Mouse (Mus musculus) heart, embryonic 16.5 days (tissue): ENCODE measurements around the gene AA467197. TPM values are rescaled to one million over a fixed set of nuclear protein-coding genes. Genes with fewer than 3 reads are reported as not detected.

Experiments used
- ATAC-seq: fragments of 200-750 bp; cut with Nextera tagmentation; replicated peaks from 2 replicates; pipeline ENCODE4 v1.8.0; 2017; ENCODE audit warnings: moderate number of reproducible peaks; ENCODE audit not compliant: insufficient read depth, low FRiP score; ENCODE audit errors: extremely low read depth
- H3K27ac ChIP-seq: fragments of 300-500 bp; sonication (generic); 2 replicates; pipeline ENCODE4 v1.5.1; 2014; ENCODE audit warnings: mild to moderate bottlenecking, low read length, control low read depth, moderate library complexity
- H3K27me3 ChIP-seq: fragments of 300-500 bp; sonication (generic); 2 replicates; pipeline ENCODE4 v1.6.1; 2014; ENCODE audit warnings: low read length, mixed read lengths; ENCODE audit not compliant: control insufficient read depth, insufficient read depth
- H3K36me3 ChIP-seq: fragments of 300-500 bp; sonication (generic); 2 replicates; pipeline ENCODE4 v1.6.1; 2014; ENCODE audit not compliant: control insufficient read depth, insufficient read depth
- H3K4me1 ChIP-seq: fragments of 300-500 bp; sonication (generic); 2 replicates; pipeline ENCODE4 v1.6.1; 2014; ENCODE audit warnings: low read length, mixed read lengths; ENCODE audit not compliant: control insufficient read depth, insufficient read depth
- H3K4me2 ChIP-seq: fragments of 300-500 bp; sonication (generic); 2 replicates; pipeline ENCODE4 v1.6.1; 2014; ENCODE audit warnings: low read depth, mild to moderate bottlenecking, control low read depth, low read length
- H3K4me3 ChIP-seq: fragments of 300-500 bp; sonication (generic); 2 replicates; pipeline ENCODE4 v1.5.1; 2014; ENCODE audit warnings: mild to moderate bottlenecking, control low read depth, low read length
- H3K9ac ChIP-seq: fragments of 300-500 bp; sonication (generic); 2 replicates; pipeline ENCODE4 v1.6.1; 2014; ENCODE audit warnings: low read length, control low read depth
- H3K9me3 ChIP-seq: fragments of 300-500 bp; sonication (generic); replicated peaks from 2 replicates; pipeline ENCODE4 v1.6.1; 2016; ENCODE audit warnings: low read length; ENCODE audit not compliant: control insufficient read depth
- WGBS: fragments of 180-500 bp; shearing (Covaris S2); extraction: QIAGEN DNeasy Blood & Tissue Kit; methylation state at CpG from one replicate; pipeline ENCODE4 v1.1.7; 2014; 5-methylcytosine and 5-hydroxymethylcytosine counted together
- polyA plus RNA-seq: library from polyadenylated mRNA; unstranded; fragments of >200 nt; fragmentation: Nextera tagmentation; extraction: Ambion mirVana; gene quantifications from 2 replicates; pipeline ENCODE4 v1.2.1, GENCODE M21; 2015

The AA467197 gene
- polyA plus RNA-seq: 0.90 and 4.4 TPM in 2 replicates

DNA sequence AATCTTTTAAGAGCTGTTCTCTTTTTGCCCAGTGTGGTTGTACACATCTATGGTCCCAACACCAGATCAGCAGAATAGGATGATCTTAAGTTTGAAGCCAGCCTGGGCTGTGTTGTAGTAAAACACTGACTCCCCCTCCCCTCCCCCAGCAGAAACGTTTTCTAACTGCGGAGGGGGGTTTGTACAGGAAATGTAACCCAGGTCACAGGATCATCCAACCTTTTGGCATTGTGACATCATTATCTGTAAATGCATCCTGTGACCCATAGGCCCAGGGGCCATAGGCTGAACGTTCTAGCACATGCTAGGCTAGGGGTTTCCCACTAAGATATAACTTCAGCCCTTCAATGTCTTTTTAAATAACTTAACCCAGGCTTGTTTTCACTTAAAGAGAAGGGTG is at the start of gene AA467197:
AA467197 (plus strand) TSS at position 301 of the 400 bp plus-strand sequence.
- no peak for ATAC-seq
- peaks cover 8% of the 10 kb centered on the region for H3K36me3 ChIP-seq
- peak within 1 kb of the TSS; percentile 56 for H3K9ac ChIP-seq
- peak within 1 kb of the TSS; percentile 84 for H3K4me2 ChIP-seq
- no peaks in the 10 kb centered on the region for H3K27me3 ChIP-seq
- no peaks in the 10 kb centered on the region for H3K9me3 ChIP-seq
- H3K27ac ChIP-seq: no peak within 1 kb of the TSS
- WGBS: 53% methylated on average over 3 of the region's 3 CpGs
- H3K4me1 ChIP-seq: peaks cover 4% of the 10 kb centered on the region
- peak within 1 kb of the TSS; percentile 55 for H3K4me3 ChIP-seq

DNA sequence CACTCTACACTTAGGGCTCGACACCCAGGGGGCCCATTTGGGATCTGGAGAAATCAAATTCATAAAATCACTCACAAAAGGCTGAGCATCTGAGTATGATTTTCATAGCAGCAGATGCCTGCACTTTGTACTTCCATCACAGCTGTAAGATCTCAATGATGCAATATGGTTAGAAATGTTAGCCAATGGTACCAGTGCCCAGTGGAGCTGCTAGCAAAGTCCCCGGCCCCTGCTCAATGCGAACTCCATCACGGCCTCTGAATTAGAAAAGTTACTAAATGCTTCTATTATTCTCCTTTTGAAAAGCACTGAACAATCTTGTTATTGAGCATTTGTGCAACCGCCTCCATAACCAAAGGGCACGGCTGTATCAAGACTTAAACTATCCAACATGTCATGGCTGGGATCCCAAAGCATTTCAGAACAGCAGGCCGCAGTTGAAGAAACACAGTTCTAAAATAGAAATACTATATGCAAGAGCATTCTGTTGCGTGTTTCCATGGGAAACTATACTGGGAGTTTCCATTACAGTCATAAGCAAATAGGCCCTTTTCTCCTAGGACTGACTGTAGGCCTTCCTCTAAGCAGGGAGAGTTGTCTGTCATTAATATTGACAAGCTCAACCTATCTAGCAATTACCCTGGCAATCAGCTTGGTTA is 48.8 kb upstream of the AA467197 start:
- no peaks in the 10 kb centered on the region for H3K9me3 ChIP-seq
- no peak for ATAC-seq
- H3K4me3 ChIP-seq: no peak overlapping the region
- WGBS: 85% methylated on average over 8 of the region's 8 CpGs
- no peak overlapping the region for H3K27ac ChIP-seq
- no peak overlapping the region for H3K4me2 ChIP-seq
- H3K27me3 ChIP-seq: no peaks in the 10 kb centered on the region
- H3K9ac ChIP-seq: no peak overlapping the region
- H3K36me3 ChIP-seq: no peaks in the 10 kb centered on the region
- no peaks in the 10 kb centered on the region for H3K4me1 ChIP-seq

DNA sequence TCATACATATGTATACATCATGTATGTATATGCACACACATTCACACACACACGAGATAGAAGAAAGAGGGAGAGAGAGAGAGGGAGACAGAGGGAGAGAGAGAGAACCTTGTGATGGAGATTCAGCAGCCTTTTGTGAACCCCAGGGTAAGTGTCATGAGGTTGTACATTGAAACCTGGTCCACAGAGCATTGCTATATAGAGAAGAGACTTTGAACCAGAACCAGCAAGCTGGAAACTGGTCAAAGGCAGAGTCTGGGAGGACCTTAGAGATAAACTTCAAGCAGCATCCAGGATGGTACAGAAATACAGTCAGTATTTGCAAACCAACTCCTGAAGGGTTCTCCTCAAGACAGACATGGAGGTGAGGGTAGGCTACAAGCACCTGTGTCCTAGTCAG is 46.4 kb upstream of the AA467197 start:
- WGBS: 53% methylated on average over 1 of the region's 1 CpGs
- no peak for ATAC-seq

DNA sequence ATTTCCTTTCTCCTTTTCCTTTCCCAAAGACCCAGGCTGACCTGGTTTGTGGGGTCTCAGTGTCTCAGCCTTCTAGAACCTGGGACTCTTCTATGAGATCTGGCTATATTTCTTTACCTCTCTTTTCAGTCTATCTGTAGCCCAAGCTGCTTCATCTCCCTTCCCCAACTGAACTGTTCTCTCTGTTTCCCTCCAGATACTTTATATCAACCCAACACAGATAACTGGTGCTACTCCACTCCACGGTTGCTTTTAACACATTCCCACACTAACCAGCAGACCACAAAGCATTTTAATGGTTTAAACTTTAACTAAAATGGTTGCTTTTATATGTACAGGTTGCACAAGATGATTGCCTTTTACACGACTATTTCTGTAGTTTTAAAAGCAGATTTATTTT is 45.6 kb upstream of the AA467197 start:
- no peak for ATAC-seq
- H3K9me3 ChIP-seq: no peaks in the 10 kb centered on the region
- H3K4me2 ChIP-seq: no peak overlapping the region
- no peaks in the 10 kb centered on the region for H3K4me1 ChIP-seq
- H3K9ac ChIP-seq: no peak overlapping the region
- no peak overlapping the region for H3K4me3 ChIP-seq
- WGBS: 43% methylated on average over 2 of the region's 2 CpGs
- H3K36me3 ChIP-seq: no peaks in the 10 kb centered on the region
- H3K27ac ChIP-seq: no peak overlapping the region
- no peaks in the 10 kb centered on the region for H3K27me3 ChIP-seq

More for the DNA sequence above, 46.4 kb upstream of the AA467197 start:
- H3K4me3 ChIP-seq: no peak overlapping the region
- H3K4me2 ChIP-seq: no peak overlapping the region
- no peak overlapping the region for H3K9ac ChIP-seq
- H3K9me3 ChIP-seq: no peaks in the 10 kb centered on the region
- H3K27me3 ChIP-seq: no peaks in the 10 kb centered on the region
- H3K27ac ChIP-seq: no peak overlapping the region
- no peaks in the 10 kb centered on the region for H3K36me3 ChIP-seq
- H3K4me1 ChIP-seq: no peaks in the 10 kb centered on the region

DNA sequence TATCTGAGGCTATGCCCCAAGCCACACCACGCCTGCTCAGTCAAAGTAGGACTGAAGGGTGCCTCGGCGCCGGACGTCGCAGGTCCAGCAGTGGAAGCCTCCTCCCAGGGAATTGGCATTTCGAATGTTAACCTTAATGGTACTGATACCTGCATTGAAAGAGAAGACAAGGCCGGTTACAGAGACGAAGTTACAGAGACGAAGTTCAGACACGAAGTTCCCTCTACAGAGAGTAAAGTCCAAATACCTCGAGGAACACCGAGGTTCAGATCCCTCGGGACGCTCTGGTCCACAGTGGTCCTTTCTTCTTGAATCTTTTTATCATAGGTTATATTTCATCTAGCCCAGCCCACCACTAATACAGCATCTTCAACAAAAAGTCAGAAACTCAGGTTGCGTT is 41.3 kb upstream of the AA467197 start:
- H3K27ac ChIP-seq: no peak overlapping the region
- no peak for ATAC-seq
- 86% methylated on average over 16 of the region's 16 CpGs for WGBS
- no peaks in the 10 kb centered on the region for H3K36me3 ChIP-seq
- H3K27me3 ChIP-seq: no peaks in the 10 kb centered on the region
- H3K4me1 ChIP-seq: no peaks in the 10 kb centered on the region
- no peaks in the 10 kb centered on the region for H3K9me3 ChIP-seq
- H3K4me2 ChIP-seq: no peak overlapping the region
- H3K4me3 ChIP-seq: no peak overlapping the region
- no peak overlapping the region for H3K9ac ChIP-seq

DNA sequence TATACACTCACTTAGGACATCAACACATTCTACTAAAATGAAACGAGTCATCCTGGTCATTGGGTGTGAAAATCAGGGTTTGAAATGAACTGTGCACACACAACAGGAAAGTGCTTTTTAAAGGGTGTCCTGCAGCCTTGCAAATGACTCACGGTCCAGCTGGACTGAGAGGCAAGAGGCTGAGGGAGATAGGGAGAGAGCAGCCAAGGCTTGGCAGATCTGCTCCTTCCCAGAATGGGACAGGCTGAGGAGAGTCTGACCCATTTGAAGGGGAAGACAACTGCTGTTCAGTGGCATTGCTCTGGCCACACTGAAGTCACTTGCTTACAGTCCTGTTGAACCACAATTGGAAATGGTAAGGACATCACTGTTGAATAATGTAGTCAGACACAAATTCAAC is 37.0 kb upstream of the AA467197 start:
- H3K36me3 ChIP-seq: no peaks in the 10 kb centered on the region
- H3K27me3 ChIP-seq: no peaks in the 10 kb centered on the region
- H3K4me1 ChIP-seq: no peaks in the 10 kb centered on the region
- no peak overlapping the region for H3K9ac ChIP-seq
- WGBS: 60% methylated on average over 2 of the region's 2 CpGs
- H3K27ac ChIP-seq: no peak overlapping the region
- no peak overlapping the region for H3K4me3 ChIP-seq
- no peaks in the 10 kb centered on the region for H3K9me3 ChIP-seq
- no peak overlapping the region for H3K4me2 ChIP-seq
- no peak for ATAC-seq

DNA sequence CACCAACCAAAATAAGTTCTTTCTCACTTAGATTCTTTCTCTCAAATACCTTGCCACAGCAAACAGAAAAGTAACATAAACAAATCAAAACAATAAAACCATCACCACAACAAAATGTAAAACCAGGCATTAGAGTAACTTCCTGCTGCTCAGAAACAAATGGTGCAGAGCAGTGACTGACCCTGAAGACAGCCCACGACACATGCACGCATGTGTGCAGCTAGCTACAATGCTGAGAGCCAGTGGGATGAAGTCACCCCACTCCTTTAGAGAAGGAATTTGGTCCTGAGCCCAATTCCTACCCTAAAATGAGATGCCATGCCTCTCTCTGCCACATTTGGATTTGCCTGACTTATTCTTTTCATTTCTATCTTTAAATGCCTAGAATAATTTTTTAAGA is 35.4 kb upstream of the AA467197 start:
- no peak for ATAC-seq
- Histone ChIP-seq H3K27me3 (no peaks in the 10 kb centered on the region), H3K27ac (no peak overlapping the region), H3K9me3 (no peaks in the 10 kb centered on the region), H3K36me3 (no peaks in the 10 kb centered on the region), H3K4me2 (no peak overlapping the region), H3K4me3 (no peak overlapping the region), H3K4me1 (no peaks in the 10 kb centered on the region), H3K9ac (no peak overlapping the region)
- WGBS: 64% methylated on average over 2 of the region's 2 CpGs

DNA sequence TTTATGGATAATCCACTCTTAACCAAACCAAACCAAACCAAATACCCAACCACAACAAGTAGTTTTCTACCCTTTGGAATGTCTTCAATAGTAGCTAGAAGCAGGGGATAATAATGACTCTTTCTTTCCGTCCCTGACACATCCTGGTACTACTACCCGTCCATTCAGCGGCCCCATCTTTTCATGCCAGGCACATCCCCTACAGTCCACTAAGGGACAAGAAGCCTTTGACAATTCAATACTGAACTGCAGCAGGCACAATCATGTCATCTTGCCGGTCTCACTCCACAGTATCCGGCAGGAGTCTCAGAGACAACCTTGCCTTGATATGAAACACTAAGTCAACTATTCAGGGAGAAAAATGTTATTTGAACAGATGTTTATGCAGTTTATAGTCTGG is 31.0 kb upstream of the AA467197 start:
- Histone ChIP-seq H3K36me3 (no peaks in the 10 kb centered on the region), H3K9me3 (peaks cover 2% of the 10 kb centered on the region; the same call in 1 of the 2 replicates), H3K9ac (no peak overlapping the region), H3K4me3 (no peak overlapping the region), H3K27me3 (0 out of 2 replicates have a peak, but pooled peaks cover 3% of the 10 kb centered on the region), H3K4me1 (peaks cover 3% of the 10 kb centered on the region; the same call in 1 of the 2 replicates), H3K4me2 (no peak overlapping the region), H3K27ac (no peak overlapping the region)
- WGBS: 81% methylated on average over 5 of the region's 5 CpGs
- ATAC-seq: no peak

DNA sequence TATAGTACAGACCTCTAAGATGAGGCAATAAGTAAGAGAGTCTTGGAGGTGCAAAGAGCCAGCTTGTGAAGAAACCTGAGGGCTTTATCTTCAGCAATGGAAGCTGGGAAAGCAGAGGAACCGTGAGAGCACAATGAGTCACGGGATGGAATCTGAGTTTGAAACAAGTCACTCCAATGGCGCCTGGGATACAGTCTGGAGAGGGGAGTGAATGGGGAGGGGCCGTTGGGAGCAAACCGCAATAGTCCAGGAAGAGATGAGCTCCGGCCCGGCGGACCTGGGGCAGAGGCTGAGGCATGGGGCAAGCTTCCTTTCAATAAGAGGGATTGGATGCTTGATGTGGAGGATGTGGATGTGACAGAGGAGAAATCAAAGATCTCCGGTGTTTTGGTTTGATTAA is 28.0 kb upstream of the AA467197 start:
- H3K4me3 ChIP-seq: no peak overlapping the region
- ATAC-seq: no peak

More for the DNA sequence above, 28.0 kb upstream of the AA467197 start:
- no peaks in the 10 kb centered on the region for H3K36me3 ChIP-seq
- peaks cover 2% of the 10 kb centered on the region; the same call in 1 of the 2 replicates for H3K9me3 ChIP-seq
- WGBS: 56% methylated on average over 9 of the region's 9 CpGs
- peaks cover 10% of the 10 kb centered on the region; the same call in 1 of the 2 replicates for H3K4me1 ChIP-seq
- peaks cover 11% of the 10 kb centered on the region for H3K27me3 ChIP-seq
- no peak overlapping the region for H3K27ac ChIP-seq
- H3K4me2 ChIP-seq: no peak overlapping the region
- H3K9ac ChIP-seq: no peak overlapping the region
